Mouse (Mus musculus) adrenal gland, postnatal 4 days (tissue): ENCODE results near the gene Flywch1. TPM values are rescaled to one million over a fixed set of nuclear protein-coding genes. Genes with fewer than 3 reads are reported as not detected.
A peak's percentile ranks its signal among the peaks of the same experiment; 100 is the strongest.

Source experiments
- DNase-seq, 2 experiments: peaks; one replicate each; pipeline ENCODE4 v3.0.0; 2021 to 2022; ENCODE audit warnings: low spot score in 2 of 2, mixed read lengths in 2 of 2
- total RNA-seq, 2 experiments: library from RNA; stranded (reverse); gene quantifications; 2 replicates each; pipeline ENCODE4 v1.2.3; 2021

Flywch1 gene
- total RNA-seq, 2 experiments from 2014 or later: 60.9 to 62.4 TPM

DNA sequence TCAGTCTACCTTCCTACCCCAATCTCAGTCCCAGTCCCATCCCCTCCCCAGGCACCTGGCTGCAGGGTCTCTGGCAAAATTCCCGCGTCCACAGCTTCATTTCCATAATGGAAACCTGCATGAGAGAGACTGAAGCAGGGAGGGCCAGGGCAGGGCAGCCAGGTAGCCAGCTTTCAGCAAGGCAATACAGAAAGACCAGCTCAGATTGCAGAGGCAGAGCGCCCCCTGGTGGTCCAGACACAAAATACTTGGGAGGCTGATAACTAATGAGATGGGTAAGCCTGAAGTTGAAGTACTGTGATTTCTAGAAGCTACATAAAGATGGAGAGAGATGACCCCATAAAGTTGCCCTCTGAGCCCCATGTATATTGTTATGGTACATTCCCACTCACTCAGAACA is 65.2 kb downstream of the Flywch1 start:
- peak; percentile 53 to 58 for DNase-seq

DNA sequence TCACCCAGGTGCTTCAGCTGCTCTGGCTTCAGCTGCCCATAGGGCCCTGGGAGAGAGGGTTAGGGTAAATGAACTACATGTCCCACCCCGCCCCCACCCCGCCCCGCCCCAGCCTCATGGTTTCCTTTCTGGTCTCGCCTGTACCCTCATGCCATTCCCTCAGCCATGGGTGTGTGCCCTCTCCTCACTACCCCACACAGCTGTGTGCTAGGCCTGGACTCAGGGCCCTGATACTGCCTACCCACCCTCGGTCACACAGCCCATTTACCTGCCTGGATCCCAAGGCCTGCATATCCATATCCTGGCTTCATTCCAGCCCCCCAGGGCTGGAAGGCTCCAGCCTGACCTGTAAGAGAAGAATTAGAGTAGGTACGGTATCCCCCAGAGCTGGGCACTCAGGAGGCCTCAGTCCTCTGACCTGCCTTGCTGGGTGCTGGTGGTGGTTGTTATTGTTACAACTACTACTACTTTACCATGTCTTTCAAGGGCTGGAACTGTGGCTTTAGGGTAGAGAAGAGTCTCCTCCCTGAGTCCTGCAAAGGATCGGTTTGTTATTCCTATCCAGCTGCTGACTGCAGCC is 65.8 kb downstream of the Flywch1 start:
- no peak for DNase-seq

- DNase-seq: no peak
These were observed 66.7 kb downstream of the Flywch1 start for GRCm38 (mm10) chr17:23704741-23705140.

GRCm38 (mm10) chr17:23703301-23703700 is 68.1 kb downstream of the Flywch1 start:
- no peak for DNase-seq

Other genes with a start within 250 kb of the Flywch1 start
- 10 to 100 TPM in 1 of 2 experiments, 1 to 10 TPM in 1; 8.5 to 11.5 TPM for gene Zfp213, start 207.4 kb downstream of the Flywch1 start, total RNA-seq
- 10 to 100 TPM; 27.5 to 29.7 TPM for gene Zfp13, start 172.1 kb downstream of the Flywch1 start, total RNA-seq
- not detected for gene Zscan10, start 170.7 kb downstream of the Flywch1 start, total RNA-seq
- gene Mmp25, start 126.3 kb downstream of the Flywch1 start, total RNA-seq: under 1 TPM; 0.56 to 0.90 TPM
- under 1 TPM in 1 of 2 experiments, not detected in 1; 0.31 TPM for gene Bicdl2, start 111.1 kb downstream of the Flywch1 start, total RNA-seq
- gene Hcfc1r1, start 98.0 kb downstream of the Flywch1 start, total RNA-seq: 100 to 1,000 TPM; 132 to 134 TPM
- 10 to 100 TPM; 26.7 to 27.5 TPM for gene Thoc6, start 97.7 kb downstream of the Flywch1 start, total RNA-seq
- gene Tnfrsf12a, start 94.1 kb downstream of the Flywch1 start, total RNA-seq: 10 to 100 TPM; 53.2 to 53.8 TPM
- gene Cldn6, start 92.4 kb downstream of the Flywch1 start, total RNA-seq: 10 to 100 TPM in 1 of 2 experiments, not detected in 1; 12.1 TPM
- 1 to 10 TPM in 1 of 2 experiments, not detected in 1; 2.4 TPM for gene Cldn9, start 87.6 kb downstream of the Flywch1 start, total RNA-seq
- gene 1520401A03Rik, start 48.8 kb downstream of the Flywch1 start, total RNA-seq: 1 to 10 TPM in 1 of 2 experiments, under 1 TPM in 1; 0.99 to 1.3 TPM
- 10 to 100 TPM; 20.0 to 22.4 TPM for gene Pkmyt1, start 45.3 kb downstream of the Flywch1 start, total RNA-seq
- 10 to 100 TPM; 13.8 to 14.6 TPM for gene Paqr4, start 30.7 kb downstream of the Flywch1 start, total RNA-seq
- under 1 TPM in 1 of 2 experiments, not detected in 1; 0.14 TPM for gene Kremen2, start 25.8 kb downstream of the Flywch1 start, total RNA-seq
- 10 to 100 TPM; 14.0 to 14.4 TPM for gene Flywch2, start 14.5 kb upstream of the Flywch1 start, total RNA-seq
- 100 to 1,000 TPM; 855 to 927 TPM for gene Srrm2, start 18.9 kb upstream of the Flywch1 start, total RNA-seq
- gene Elob, start 57.5 kb upstream of the Flywch1 start, total RNA-seq: 100 to 1,000 TPM; 364 to 381 TPM
- not detected for gene Prss33, start 64.5 kb upstream of the Flywch1 start, total RNA-seq
- not detected for gene Prss32, start 72.3 kb upstream of the Flywch1 start, total RNA-seq
- 1 to 10 TPM; 1.6 to 1.9 TPM for gene Prss41, start 72.6 kb upstream of the Flywch1 start, total RNA-seq
- gene Prss21, start 96.5 kb upstream of the Flywch1 start, total RNA-seq: not detected
- not detected for gene Dcpp1, start 109.3 kb upstream of the Flywch1 start, total RNA-seq
- gene Dcpp2, start 109.3 kb upstream of the Flywch1 start, total RNA-seq: not detected
- gene Dcpp3, start 145.9 kb upstream of the Flywch1 start, total RNA-seq: not detected
- not detected for gene Sbp, start 170.1 kb upstream of the Flywch1 start, total RNA-seq
- gene Sbpl, start 183.7 kb upstream of the Flywch1 start, total RNA-seq: not detected
- not detected for gene Prss30, start 209.0 kb upstream of the Flywch1 start, total RNA-seq
- not detected for gene Prss22, start 226.5 kb upstream of the Flywch1 start, total RNA-seq